Mouse (Mus musculus): ENCODE data around the gene Vwa5b1. TPM values are rescaled to one million over a fixed set of nuclear protein-coding genes. Genes with fewer than 3 reads are reported as not detected.

Gene Vwa5b1
- total RNA-seq, 2 experiments from 2014 or later, result not detected

GRCm38 (mm10) chr4:138582446-138582845 lies 53.2 kb downstream of the Vwa5b1 start:
- ATAC-seq (replicated peaks; ENCODE audit: poor library complexity, severe bottlenecking), result no peak

GRCm38 (mm10) chr4:138578406-138578805 lies 57.3 kb downstream of the Vwa5b1 start:
- no peak for ATAC-seq (replicated peaks; ENCODE audit: poor library complexity, severe bottlenecking)

- ATAC-seq (replicated peaks; ENCODE audit: poor library complexity, severe bottlenecking), result no peak
Observed at GRCm38 (mm10) chr4:138576661-138577060, 59.0 kb downstream of the Vwa5b1 start.

- ATAC-seq (replicated peaks; ENCODE audit: poor library complexity, severe bottlenecking), result no peak
Observed at GRCm38 (mm10) chr4:138574800-138575606, 60.7 kb downstream of the Vwa5b1 start.

GRCm38 (mm10) chr4:138569928-138570327 lies 65.8 kb downstream of the Vwa5b1 start:
- no peak for ATAC-seq (replicated peaks; ENCODE audit: poor library complexity, severe bottlenecking)

GRCm38 (mm10) chr4:138568275-138568674 lies 67.4 kb downstream of the Vwa5b1 start:
- no peak for ATAC-seq (replicated peaks; ENCODE audit: poor library complexity, severe bottlenecking)

GRCm38 (mm10) chr4:138561986-138562385 lies 73.7 kb downstream of the Vwa5b1 start:
- ATAC-seq (replicated peaks; ENCODE audit: poor library complexity, severe bottlenecking), result peak; percentile 63

- no peak for ATAC-seq (replicated peaks; ENCODE audit: poor library complexity, severe bottlenecking)
Observed at GRCm38 (mm10) chr4:138555531-138555930, 80.2 kb downstream of the Vwa5b1 start.

- no peak for ATAC-seq (replicated peaks; ENCODE audit: poor library complexity, severe bottlenecking)
Observed at GRCm38 (mm10) chr4:138554934-138555333, 80.8 kb downstream of the Vwa5b1 start.

GRCm38 (mm10) chr4:138554302-138554701 lies 81.4 kb downstream of the Vwa5b1 start:
- no peak for ATAC-seq (replicated peaks; ENCODE audit: poor library complexity, severe bottlenecking)

GRCm38 (mm10) chr4:138553516-138553933 lies 82.2 kb downstream of the Vwa5b1 start:
- no peak for ATAC-seq (replicated peaks; ENCODE audit: poor library complexity, severe bottlenecking)

GRCm38 (mm10) chr4:138553116-138553515 lies 82.6 kb downstream of the Vwa5b1 start:
- ATAC-seq (replicated peaks; ENCODE audit: poor library complexity, severe bottlenecking), result no peak

- ATAC-seq (replicated peaks; ENCODE audit: poor library complexity, severe bottlenecking), result no peak
Observed at GRCm38 (mm10) chr4:138551601-138552000, 84.1 kb downstream of the Vwa5b1 start.

GRCm38 (mm10) chr4:138550557-138550956 lies 85.1 kb downstream of the Vwa5b1 start:
- ATAC-seq (replicated peaks; ENCODE audit: poor library complexity, severe bottlenecking), result no peak

- ATAC-seq (replicated peaks; ENCODE audit: poor library complexity, severe bottlenecking), result no peak
Observed at GRCm38 (mm10) chr4:138548960-138549359, 86.7 kb downstream of the Vwa5b1 start.

GRCm38 (mm10) chr4:138548124-138548561 lies 87.5 kb downstream of the Vwa5b1 start:
- no peak for ATAC-seq (replicated peaks; ENCODE audit: poor library complexity, severe bottlenecking)

GRCm38 (mm10) chr4:138547556-138547955 lies 88.1 kb downstream of the Vwa5b1 start:
- ATAC-seq (replicated peaks; ENCODE audit: poor library complexity, severe bottlenecking), result no peak

GRCm38 (mm10) chr4:138547041-138547440 lies 88.6 kb downstream of the Vwa5b1 start:
- ATAC-seq (replicated peaks; ENCODE audit: poor library complexity, severe bottlenecking), result no peak

GRCm38 (mm10) chr4:138546241-138546640 lies 89.4 kb downstream of the Vwa5b1 start:
- ATAC-seq (replicated peaks; ENCODE audit: poor library complexity, severe bottlenecking), result no peak

- ATAC-seq (replicated peaks; ENCODE audit: poor library complexity, severe bottlenecking), result no peak
Observed at GRCm38 (mm10) chr4:138543177-138543576, 92.5 kb downstream of the Vwa5b1 start.

GRCm38 (mm10) chr4:138538084-138538449 lies 97.6 kb downstream of the Vwa5b1 start:
- ATAC-seq (replicated peaks; ENCODE audit: poor library complexity, severe bottlenecking), result no peak

All from granulocyte monocyte progenitor cell, adult 5-6 weeks (primary cell).